Mouse (Mus musculus) pancreas, adult 10 weeks (tissue): ENCODE measurements around the gene Gm20503. TPM values are rescaled to one million over a fixed set of nuclear protein-coding genes. Genes with fewer than 3 reads are reported as not detected.

Experiments used
- polyA plus RNA-seq: library from polyadenylated mRNA; stranded (reverse); fragments of 350-450 nt; fragmentation: Illumina TruSeq; extraction: RNeasy Lipid Tissue Mini Kit (QIAGEN cat#74804); gene quantifications from one replicate; pipeline ENCODE4 v1.2.3, GENCODE M21; 2015; ENCODE audit warnings: low read depth, low replicate concordance; ENCODE audit not compliant: insufficient read depth

The Gm20503 gene
- polyA plus RNA-seq: not detected

GRCm38 (mm10) chr4:59002948-59003805, at the start of gene Gm20503:
Gene Gm20503, plus strand, starts transcription at chr4:59003210.

DNA sequence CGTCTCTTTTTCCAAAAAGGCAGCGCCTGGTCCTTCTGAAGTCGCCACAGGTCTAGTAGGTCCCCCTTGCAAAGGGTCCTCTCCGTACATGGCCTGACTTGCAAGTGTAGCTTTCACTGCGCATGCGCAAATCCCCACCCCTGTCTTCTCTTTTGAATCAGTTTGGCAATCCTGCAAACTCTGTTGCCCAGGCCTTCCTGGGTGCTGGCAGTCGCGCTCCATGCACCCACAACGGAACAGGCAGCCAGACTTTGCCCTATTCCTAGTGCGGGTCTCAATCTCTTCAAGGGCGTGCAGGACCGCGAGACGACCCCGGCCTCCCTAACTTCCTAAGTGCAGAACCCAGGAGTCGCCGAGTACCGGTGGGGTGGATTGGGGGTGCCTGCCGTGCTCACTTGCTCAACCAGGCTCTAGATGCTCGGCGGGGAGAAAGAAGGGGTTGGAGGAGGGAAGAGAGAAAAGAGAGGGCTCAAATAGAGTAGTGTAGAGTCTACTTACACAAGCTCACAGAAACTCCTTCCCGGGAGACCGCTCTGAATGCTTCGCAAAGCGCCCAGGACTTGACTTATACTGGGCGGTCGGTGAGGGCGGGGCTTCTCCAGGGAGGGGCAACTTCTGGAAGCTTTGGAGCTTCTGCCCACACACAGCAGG, 16.3 kb upstream of the Gm20503 start, which contains the start of gene Ptgr1:
TSS of gene Ptgr1 (minus strand) at position 580 of the 651 bp plus-strand sequence.

DNA sequence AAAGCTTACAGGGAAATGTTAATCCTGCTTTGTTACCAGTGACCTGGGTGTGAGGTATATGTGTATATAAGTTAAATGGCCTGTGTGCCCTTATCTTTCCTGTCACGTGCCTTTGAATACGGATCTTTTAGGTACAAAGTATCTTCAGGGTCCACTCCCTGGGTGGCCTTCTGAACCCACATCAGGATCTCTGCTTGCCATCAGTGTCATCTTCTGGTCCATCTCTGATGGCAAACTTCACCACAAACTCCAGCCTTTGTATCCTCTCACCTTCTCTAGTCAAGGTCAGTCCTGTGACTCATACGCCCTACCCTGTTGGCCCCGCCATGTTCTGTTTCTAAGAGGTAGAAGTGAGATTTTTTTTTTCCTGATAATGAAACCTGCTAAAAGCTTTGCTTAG, 8.2 kb upstream of the Gm20503 start, which contains the start of gene Dnajc25:
TSS of gene Dnajc25 (plus strand) at position 301 of the 400 bp plus-strand sequence.

GRCm38 (mm10) chr4:59034918-59035785, 32.1 kb downstream of the Gm20503 start, which contains the start of gene Gng10:
Gene Gng10, plus strand, starts transcription at chr4:59035088.

Other genes with a start within 250 kb of the Gm20503 start
- not detected for gene Olfr267, start 215.5 kb upstream of the Gm20503 start, polyA plus RNA-seq
- gene Ecpas, start 90.5 kb upstream of the Gm20503 start, polyA plus RNA-seq: 13.8 TPM
- gene Zkscan16, start 59.6 kb upstream of the Gm20503 start, polyA plus RNA-seq: 0.66 TPM
- gene Ptgr1, start 16.1 kb upstream of the Gm20503 start, polyA plus RNA-seq: 2.6 TPM
- gene Dnajc25, start 8.1 kb upstream of the Gm20503 start, polyA plus RNA-seq: 2.2 TPM
- 7.0 TPM for gene Gng10, start 31.9 kb downstream of the Gm20503 start, polyA plus RNA-seq
- gene AI481877, start 135.8 kb downstream of the Gm20503 start, polyA plus RNA-seq: not detected
- gene Ugcg, start 186.0 kb downstream of the Gm20503 start, polyA plus RNA-seq: 4.0 TPM